Comparison of ENCODE assay signal across 9 mouse cellular contexts in genomic region chr3:88245811-88246210, GRCm38 (mm10). TPM values are rescaled to one million over a fixed set of nuclear protein-coding genes. Genes with fewer than 3 reads are reported as not detected.
A peak's percentile ranks its signal among the peaks of the same experiment; 100 is the strongest.
DNase-seq lines count a peak whose midpoint lies in the region; ATAC-seq and TF ChIP-seq lines count a peak whose summit lies in the region.
"Had no signal": no experiment of that assay in that cellular context is flagged by ENCODE, and none has a peak within 500 bp of the region (broad histone marks: within the 10 kb centered on the region; RNA-seq: fewer than 3 reads in every experiment).

No protein-coding gene starts in this region.

- peak; percentile 36 to 80 for DNase-seq in heart, adult 18-20 months
- peak; percentile 75 for DNase-seq in ES-E14 (ENCODE audit: low read depth, low spot score)
- DNase-seq in c-Kit-positive CD71-positive TER-119-positive erythroid progenitor cells, embryonic 14.5 days (ENCODE audit: low spot score) = peak; percentile 64
- DNase-seq in gastrocnemius, postnatal 14 days = peak; percentile 68
- peak; percentile 66 to 81 for DNase-seq in layer of hippocampus, adult 8-10 months (ENCODE audit: low spot score in 2 of 2)
- peak; percentile 86 for DNase-seq in splenic B cell, adult 2 months (ENCODE audit: low read depth, low spot score)

- no peak overlapping the region for H3K9ac ChIP-seq in heart, embryonic 12.5 days
- H3K9ac ChIP-seq in ES-E14 (ENCODE audit: insufficient read depth, low read depth, low read length, poor library complexity, severe bottlenecking) = no peak overlapping the region
- H3K9ac ChIP-seq: limb, embryonic 15.5 days had no signal

- no peak for ATAC-seq in heart, embryonic 12.5 days (ENCODE audit: insufficient number of reproducible peaks, low FRiP score)

- WGBS in heart, embryonic 12.5 days = 18% methylated on average over 13 of the region's 13 CpGs

- H3K36me3 ChIP-seq in heart, embryonic 12.5 days = no peaks in the 10 kb centered on the region
- no peaks in the 10 kb centered on the region for H3K36me3 ChIP-seq in ES-E14 (ENCODE audit: control insufficient read depth, insufficient read depth, low read length, poor library complexity, severe bottlenecking)
- H3K36me3 ChIP-seq in megakaryocyte, embryonic 14.5 days (replicated peaks; ENCODE audit: low read length) = no peaks in the 10 kb centered on the region
- no peaks in the 10 kb centered on the region for H3K36me3 ChIP-seq in splenic B cell, adult 2 months (ENCODE audit: control insufficient read depth, insufficient read depth, low read length, poor library complexity, severe bottlenecking)
- H3K36me3 ChIP-seq: limb, embryonic 15.5 days had no signal

- H3K4me3 ChIP-seq in heart, embryonic 12.5 days = no peak overlapping the region
- H3K4me3 ChIP-seq in ES-E14 (ENCODE audit: insufficient read depth in 1 of 2, low read depth in 1 of 2, low read length in 2 of 2, poor library complexity in 1 of 2, severe bottlenecking in 1 of 2) = no peak overlapping the region
- peak overlapping the region; percentile 28 for H3K4me3 ChIP-seq in megakaryocyte, embryonic 14.5 days (replicated peaks)
- H3K4me3 ChIP-seq: limb, embryonic 15.5 days had no signal

- peaks cover 79% of the 10 kb centered on the region for H3K27me3 ChIP-seq in heart, embryonic 12.5 days (replicated peaks)
- H3K27me3 ChIP-seq in megakaryocyte, embryonic 14.5 days (replicated peaks) = peaks cover 92% of the 10 kb centered on the region
- H3K27me3 ChIP-seq in splenic B cell, adult 2 months (ENCODE audit: control insufficient read depth, insufficient read depth, low read length, poor library complexity, severe bottlenecking) = no peaks in the 10 kb centered on the region

- no peak overlapping the region for H3K27ac ChIP-seq in heart, embryonic 12.5 days (ENCODE audit: poor library complexity, severe bottlenecking)
- no peak overlapping the region for H3K27ac ChIP-seq in ES-E14 (ENCODE audit: insufficient read depth, low read depth, low read length, poor library complexity, severe bottlenecking)
- H3K27ac ChIP-seq: limb, embryonic 15.5 days had no signal

- in situ Hi-C loops in ES-E14 (cut with MboI; ENCODE audit: low sequenced_read_pairs in 2 of 2, unreplicated experiment in 2 of 2) = loop anchor here in 1 of 2 experiments (10.0 kb wide), 1 partner anchor 51 kb away; no protein-coding TSS in a partner anchor

- no peak overlapping the region for H3K4me2 ChIP-seq in heart, embryonic 12.5 days
- H3K4me2 ChIP-seq: limb, embryonic 15.5 days had no signal

- intact Hi-C loops in gastrocnemius, postnatal 14 days (cut with DNase I; ENCODE audit: low total_unique reads) = loop anchor here (2.0 to 10.0 kb wide), 2 partner anchors 55 to 231 kb away; no protein-coding TSS in a partner anchor

- no peaks in the 10 kb centered on the region for H3K9me3 ChIP-seq in heart, embryonic 12.5 days (replicated peaks)
- H3K9me3 ChIP-seq in ES-E14 (ENCODE audit: control insufficient read depth, insufficient read depth, low read depth, low read length) = no peaks in the 10 kb centered on the region
- no peaks in the 10 kb centered on the region for H3K9me3 ChIP-seq in megakaryocyte, embryonic 14.5 days
- H3K9me3 ChIP-seq: limb, embryonic 15.5 days had no signal

- peaks cover 5% of the 10 kb centered on the region for H3K4me1 ChIP-seq in heart, embryonic 12.5 days (replicated peaks)
- H3K4me1 ChIP-seq in ES-E14 (ENCODE audit: control insufficient read depth in 2 of 2, insufficient read depth in 2 of 2, low read length in 2 of 2, poor library complexity in 1 of 2) = peaks cover 4 to 11% of the 10 kb centered on the region in 2 experiments; a peak in 2 of 4 replicates
- peaks cover 36% of the 10 kb centered on the region for H3K4me1 ChIP-seq in megakaryocyte, embryonic 14.5 days

TF ChIP-seq in ES-E14, 5 proteins besides CTCF, POLR2A, EP300 and RAD21:
- TF ChIP-seq CHD2 (IDR thresholded peaks at IDR 0.05; ENCODE audit: low read depth, low read length) (no peak), ZNF384 (IDR thresholded peaks at IDR 0.05; ENCODE audit: low read depth, low read length) (no peak), HCFC1 (IDR thresholded peaks at IDR 0.05; ENCODE audit: borderline replicate concordance, insufficient read depth, low read length) (no peak), ZC3H11A (IDR thresholded peaks at IDR 0.05; ENCODE audit: borderline replicate concordance, low read depth, low read length) (no peak), MAFK (IDR thresholded peaks at IDR 0.05; ENCODE audit: insufficient read depth, low read depth, low read length) (no peak)
TF ChIP-seq in ES-E14: peak in this region for 0.

RNA-seq across cellular contexts. Expression of gene Rhbg, which starts 8.7 kb away (rescaled TPM):
- under 1 TPM in 1 of 2 experiments, not detected in 1; 0.64 TPM for total RNA-seq in heart, adult 18-20 months (2021)
- 0.19 TPM in 1 of 2 replicates, not detected in the other for polyA plus RNA-seq in heart, embryonic 12.5 days (2016; fragmentation: Nextera tagmentation; extraction: Ambion mirVana)
- 3.4 and 4.6 TPM in 2 replicates for total RNA-seq in ES-E14 (2012; rRNA removed)
- total RNA-seq in gastrocnemius, postnatal 14 days (2021) = not detected
- total RNA-seq in layer of hippocampus, adult 8-10 months (2022) = not detected
- polyA plus RNA-seq in megakaryocyte, embryonic 14.5 days (2012; ENCODE audit: insufficient read depth, low replicate concordance) = not detected in 2 replicates

RNA-seq across cellular contexts. Expression of gene Gm38392, which starts 41.2 kb away (rescaled TPM):
- total RNA-seq in heart, adult 18-20 months (2021) = under 1 TPM; 0.30 to 0.33 TPM
- polyA plus RNA-seq in heart, embryonic 12.5 days (2016; fragmentation: Nextera tagmentation; extraction: Ambion mirVana) = not detected in 2 replicates
- total RNA-seq in ES-E14 (2012; rRNA removed) = 2.4 and 2.9 TPM in 2 replicates
- total RNA-seq in gastrocnemius, postnatal 14 days (2021) = under 1 TPM; 0.35 to 0.44 TPM
- under 1 TPM in 2 of 4 experiments, not detected in 2; 0.45 to 0.54 TPM for total RNA-seq in layer of hippocampus, adult 8-10 months (2022)
- not detected in 2 replicates for polyA plus RNA-seq in megakaryocyte, embryonic 14.5 days (2012; ENCODE audit: insufficient read depth, low replicate concordance)

RNA-seq across cellular contexts. Expression of gene Tsacc, which starts 51.0 kb away (rescaled TPM):
- total RNA-seq in heart, adult 18-20 months (2021) = 1 to 10 TPM; 6.7 to 7.3 TPM
- 12.7 and 15.0 TPM in 2 replicates for polyA plus RNA-seq in heart, embryonic 12.5 days (2016; fragmentation: Nextera tagmentation; extraction: Ambion mirVana)
- total RNA-seq in ES-E14 (2012; rRNA removed) = 8.4 and 16.7 TPM in 2 replicates
- total RNA-seq in gastrocnemius, postnatal 14 days (2021) = 1 to 10 TPM; 5.8 to 8.5 TPM
- total RNA-seq in layer of hippocampus, adult 8-10 months (2022) = 1 to 10 TPM; 4.0 to 7.0 (median 4.4) TPM
- polyA plus RNA-seq in megakaryocyte, embryonic 14.5 days (2012; ENCODE audit: insufficient read depth, low replicate concordance) = 2.0 TPM in 1 of 2 replicates, not detected in the other

RNA-seq across cellular contexts. Expression of gene Cct3, which starts 51.1 kb away (rescaled TPM):
- 100 to 1,000 TPM; 184 to 197 TPM for total RNA-seq in heart, adult 18-20 months (2021)
- 426 and 439 TPM in 2 replicates for polyA plus RNA-seq in heart, embryonic 12.5 days (2016; fragmentation: Nextera tagmentation; extraction: Ambion mirVana)
- total RNA-seq in ES-E14 (2012; rRNA removed) = 793 and 920 TPM in 2 replicates
- 100 to 1,000 TPM; 132 to 151 TPM for total RNA-seq in gastrocnemius, postnatal 14 days (2021)
- total RNA-seq in layer of hippocampus, adult 8-10 months (2022) = 100 to 1,000 TPM; 172 to 207 (median 187) TPM
- 7.1 and 29.4 TPM in 2 replicates for polyA plus RNA-seq in megakaryocyte, embryonic 14.5 days (2012; ENCODE audit: insufficient read depth, low replicate concordance)
